Mouse (Mus musculus) midbrain, embryonic 14.5 days (tissue): Measurements from ENCODE around the gene Prrg2. TPM values are rescaled to one million over a fixed set of nuclear protein-coding genes. Genes with fewer than 3 reads are reported as not detected.
"Not testable (repeated sequence)": the region's sequence is repeated elsewhere in the genome, so short reads cannot be mapped to it uniquely, and the experiment has no call there.

Experiments used
- ATAC-seq: fragments of 200-750 bp; cut with Nextera tagmentation; 2 replicates; pipeline ENCODE4 v1.8.0; 2017; ENCODE audit warnings: moderate number of reproducible peaks, moderate library complexity; ENCODE audit not compliant: low FRiP score, low TSS enrichment
- DNase-seq: peaks from one replicate; pipeline ENCODE4 v3.0.0-alpha.2; 2015
- H3K27ac ChIP-seq: fragments of 300-500 bp; sonication (generic); replicated peaks from 2 replicates; pipeline ENCODE4 v1.5.1; 2014; ENCODE audit warnings: mild to moderate bottlenecking, low read depth, low read length, moderate library complexity
- H3K27me3 ChIP-seq: fragments of 300-500 bp; sonication (generic); 2 replicates; pipeline ENCODE4 v1.6.1; 2014; ENCODE audit warnings: low read length, control low read depth, mixed read lengths; ENCODE audit not compliant: control insufficient read depth, insufficient read depth
- H3K36me3 ChIP-seq: fragments of 300-500 bp; sonication (generic); 2 replicates; pipeline ENCODE4 v1.6.1; 2014; ENCODE audit warnings: low read length, control low read depth; ENCODE audit not compliant: control insufficient read depth, insufficient read depth
- H3K4me1 ChIP-seq: fragments of 300-500 bp; sonication (generic); 2 replicates; pipeline ENCODE4 v1.6.1; 2014; ENCODE audit warnings: mild to moderate bottlenecking, antibody characterized with exemption, low read length, control low read depth; ENCODE audit not compliant: control insufficient read depth, insufficient read depth
- H3K4me2 ChIP-seq: fragments of 300-500 bp; sonication (generic); 2 replicates; pipeline ENCODE4 v1.6.1; 2014; ENCODE audit warnings: mild to moderate bottlenecking, low read length, moderate library complexity
- H3K4me3 ChIP-seq: fragments of 300-500 bp; sonication (generic); replicated peaks from 2 replicates; pipeline ENCODE4 v1.5.1; 2014; ENCODE audit warnings: low read depth, low read length
- H3K9ac ChIP-seq: fragments of 300-500 bp; sonication (generic); replicated peaks from 2 replicates; pipeline ENCODE4 v1.6.1; 2014; ENCODE audit warnings: mild to moderate bottlenecking, low read length, moderate library complexity
- H3K9me3 ChIP-seq: fragments of 300-500 bp; sonication (generic); 2 replicates; pipeline ENCODE4 v1.6.1; 2016; ENCODE audit warnings: low read length, control low read depth, mixed read lengths; ENCODE audit not compliant: control insufficient read depth
- WGBS: fragments of 180-500 bp; shearing (Covaris S2); extraction: QIAGEN DNeasy Blood & Tissue Kit; methylation state at CpG from one replicate; pipeline ENCODE4 v1.1.7; 2014; 5-methylcytosine and 5-hydroxymethylcytosine counted together
- polyA plus RNA-seq: library from polyadenylated mRNA; unstranded; fragments of >200 nt; fragmentation: Nextera tagmentation; extraction: Ambion mirVana; gene quantifications from 2 replicates; pipeline ENCODE4 v1.2.1, GENCODE M21; 2014

Prrg2 gene
- polyA plus RNA-seq, 1 experiment from 2014 or later = 12.2 TPM

GRCm38 (mm10) chr7:45025601-45026220, 36.8 kb downstream of the Prrg2 start:
- H3K27me3 ChIP-seq = no peaks in the 10 kb centered on the region
- peaks cover 6% of the 10 kb centered on the region; the same call in 1 of the 2 replicates for H3K4me1 ChIP-seq
- no peak overlapping the region for H3K27ac ChIP-seq
- ATAC-seq (no peak), DNase-seq (no peak)
- H3K36me3 ChIP-seq = peaks cover 42% of the 10 kb centered on the region
- no peak overlapping the region for H3K4me3 ChIP-seq
- no peak overlapping the region for H3K9ac ChIP-seq
- H3K9me3 ChIP-seq = no peaks in the 10 kb centered on the region
- 81% methylated on average over 8 of the region's 8 CpGs for WGBS
- H3K4me2 ChIP-seq = no peak overlapping the region

- ATAC-seq = no peak
- no peak for DNase-seq
- Histone ChIP-seq H3K4me2 (no peak overlapping the region), H3K9me3 (no peaks in the 10 kb centered on the region), H3K4me3 (no peak overlapping the region), H3K27ac (no peak overlapping the region), H3K9ac (no peak overlapping the region), H3K27me3 (no peaks in the 10 kb centered on the region), H3K4me1 (peaks cover 6% of the 10 kb centered on the region; the same call in 1 of the 2 replicates), H3K36me3 (peaks cover 31% of the 10 kb centered on the region)
- WGBS = 90% methylated on average over 15 of the region's 15 CpGs
Measured at GRCm38 (mm10) chr7:45024281-45025248, 37.9 kb downstream of the Prrg2 start.

GRCm38 (mm10) chr7:45023711-45024110, 38.8 kb downstream of the Prrg2 start:
- H3K27ac ChIP-seq, H3K4me1 ChIP-seq, H3K27me3 ChIP-seq, H3K9ac ChIP-seq, H3K9me3 ChIP-seq, ATAC-seq, H3K4me3 ChIP-seq, H3K4me2 ChIP-seq: not testable (repeated sequence)
- DNase-seq = peak; percentile 47
- 88% methylated on average over 5 of the region's 5 CpGs for WGBS
- H3K36me3 ChIP-seq = peaks cover 22% of the 10 kb centered on the region

- Histone ChIP-seq H3K4me3 (no peak overlapping the region), H3K9me3 (no peaks in the 10 kb centered on the region), H3K36me3 (no peaks in the 10 kb centered on the region), H3K4me2 (no peak overlapping the region), H3K4me1 (peaks cover 15% of the 10 kb centered on the region), H3K27ac (no peak overlapping the region), H3K9ac (no peak overlapping the region), H3K27me3 (no peaks in the 10 kb centered on the region)
- WGBS = 81% methylated on average over 9 of the region's 9 CpGs
- ATAC-seq (no peak), DNase-seq (no peak)
Measured at GRCm38 (mm10) chr7:45020225-45020624, 42.3 kb downstream of the Prrg2 start.

- WGBS = 46% methylated on average over 8 of the region's 8 CpGs
- no peaks in the 10 kb centered on the region for H3K36me3 ChIP-seq
- peak overlapping the region; percentile 81; the same call in 1 of the 2 replicates for H3K4me2 ChIP-seq
- H3K4me1 ChIP-seq = peaks cover 24% of the 10 kb centered on the region
- H3K9me3 ChIP-seq = no peaks in the 10 kb centered on the region
- DNase-seq = no peak
- H3K4me3 ChIP-seq = no peak overlapping the region
- no peak overlapping the region for H3K9ac ChIP-seq
- no peak for ATAC-seq
- H3K27me3 ChIP-seq = no peaks in the 10 kb centered on the region
- H3K27ac ChIP-seq = no peak overlapping the region
Measured at GRCm38 (mm10) chr7:45019031-45019571, 43.4 kb downstream of the Prrg2 start.

GRCm38 (mm10) chr7:45017242-45018061, 45.0 kb downstream of the Prrg2 start, which contains the start of gene Rras:
Gene Rras (plus strand): TSS chr7:45017961.
- Histone ChIP-seq H3K4me2 (peak within 1 kb of the TSS; percentile 81), H3K9ac (peak within 1 kb of the TSS; percentile 52), H3K27me3 (no peaks in the 10 kb centered on the region), H3K27ac (peak within 1 kb of the TSS; percentile 77), H3K36me3 (peaks cover 5% of the 10 kb centered on the region), H3K4me3 (peak within 1 kb of the TSS; percentile 41), H3K9me3 (no peaks in the 10 kb centered on the region), H3K4me1 (peaks cover 24% of the 10 kb centered on the region)
- ATAC-seq = peak; percentile 81
- WGBS = 1% methylated on average over 36 of the region's 36 CpGs
- DNase-seq = peak; percentile 89

GRCm38 (mm10) chr7:45016761-45017160, 45.7 kb downstream of the Prrg2 start:
- ATAC-seq = no peak

More at GRCm38 (mm10) chr7:45016761-45017160, 45.7 kb downstream of the Prrg2 start:
- Histone ChIP-seq H3K4me3 (peak overlapping the region; percentile 41), H3K4me1 (peaks cover 24% of the 10 kb centered on the region), H3K27ac (peak overlapping the region; percentile 77), H3K27me3 (no peaks in the 10 kb centered on the region), H3K36me3 (peaks cover 12% of the 10 kb centered on the region), H3K9ac (peak overlapping the region; percentile 26; the same call in 1 of the 2 replicates), H3K9me3 (no peaks in the 10 kb centered on the region), H3K4me2 (peak overlapping the region; percentile 81)
- DNase-seq = peak; percentile 21
- 6% methylated on average over 4 of the region's 4 CpGs for WGBS
